Mouse (Mus musculus): ENCODE measurements at regions not wholly inside any gene's neighbourhood (a gene's known extent, or its start where the extent isn't known, plus 50 kb on each side); places are given as distances from the start of the nearest gene placed in this dataset.
A peak's percentile ranks its signal among the peaks of the same experiment; 100 is the strongest.

- no peak overlapping the region for H3K4me2 ChIP-seq (ENCODE audit: low read depth, low read length)
- H3K4me3 ChIP-seq (ENCODE audit: low read depth, low read length) = no peak overlapping the region
- DNase-seq (ENCODE audit: low spot score) (no peak), ATAC-seq (replicated peaks; ENCODE audit: insufficient number of reproducible peaks, low FRiP score, low TSS enrichment, low read depth) (0 out of 2 replicates have a peak, but pooled peaks have one; percentile 23)
- WGBS = 79% methylated on average over 5 of the region's 5 CpGs
- no peak overlapping the region for H3K9ac ChIP-seq (replicated peaks; ENCODE audit: low read length)
- H3K27me3 ChIP-seq (ENCODE audit: control insufficient read depth, insufficient read depth, low read length) = no peaks in the 10 kb centered on the region
- H3K36me3 ChIP-seq (replicated peaks; ENCODE audit: control insufficient read depth, insufficient read depth, low read depth, low read length) = no peaks in the 10 kb centered on the region
- no peaks in the 10 kb centered on the region for H3K4me1 ChIP-seq (ENCODE audit: control insufficient read depth, insufficient read depth, low read length)
- H3K27ac ChIP-seq (replicated peaks; ENCODE audit: low read depth, low read length) = no peak overlapping the region
- no peaks in the 10 kb centered on the region for H3K9me3 ChIP-seq (replicated peaks; ENCODE audit: control insufficient read depth, low read length)
These were observed 52.5 kb upstream of the Pkn2 start for GRCm38 (mm10) chr3:142934326-142934725.

- Histone ChIP-seq H3K27me3 (ENCODE audit: control insufficient read depth, insufficient read depth, low read length) (no peaks in the 10 kb centered on the region), H3K4me3 (ENCODE audit: low read depth, low read length) (no peak overlapping the region), H3K4me1 (ENCODE audit: control insufficient read depth, insufficient read depth, low read length) (no peaks in the 10 kb centered on the region), H3K9me3 (replicated peaks; ENCODE audit: control insufficient read depth, low read length) (no peaks in the 10 kb centered on the region), H3K4me2 (ENCODE audit: low read depth, low read length) (no peak overlapping the region), H3K36me3 (replicated peaks; ENCODE audit: control insufficient read depth, insufficient read depth, low read depth, low read length) (no peaks in the 10 kb centered on the region), H3K9ac (replicated peaks; ENCODE audit: low read length) (no peak overlapping the region), H3K27ac (replicated peaks; ENCODE audit: low read depth, low read length) (no peak overlapping the region)
- DNase-seq (ENCODE audit: low spot score) = no peak
- 72% methylated on average over 5 of the region's 5 CpGs for WGBS
- no peak for ATAC-seq (replicated peaks; ENCODE audit: insufficient number of reproducible peaks, low FRiP score, low TSS enrichment, low read depth)
These were observed 52.0 kb upstream of the Pkn2 start for GRCm38 (mm10) chr3:142933684-142934259.

Data from embryonic facial prominence, embryonic 11.5 days (tissue).